Mouse (Mus musculus) adrenal gland, postnatal 25 days (tissue): ENCODE results near the gene Gm13279. TPM values are rescaled to one million over a fixed set of nuclear protein-coding genes. Genes with fewer than 3 reads are reported as not detected.
"Not testable (repeated sequence)": the region's sequence is repeated elsewhere in the genome, so short reads cannot be mapped to it uniquely, and the experiment has no call there.

Experiments used
- DNase-seq: peaks from one replicate; pipeline ENCODE4 v3.0.0; 2021; ENCODE audit warnings: mixed read lengths
- long read RNA-seq: library from polyadenylated mRNA; stranded (forward); transcript quantifications from one replicate; pipeline ENCODE4 v2.0.0, GENCODE M21; 2021
- total RNA-seq: library from RNA; stranded (reverse); gene quantifications from 2 replicates; pipeline ENCODE4 v1.2.3, GENCODE M21; 2021

Gene Gm13279
- not detected in 2 replicates for total RNA-seq
- long read RNA-seq = 0 reads

DNA sequence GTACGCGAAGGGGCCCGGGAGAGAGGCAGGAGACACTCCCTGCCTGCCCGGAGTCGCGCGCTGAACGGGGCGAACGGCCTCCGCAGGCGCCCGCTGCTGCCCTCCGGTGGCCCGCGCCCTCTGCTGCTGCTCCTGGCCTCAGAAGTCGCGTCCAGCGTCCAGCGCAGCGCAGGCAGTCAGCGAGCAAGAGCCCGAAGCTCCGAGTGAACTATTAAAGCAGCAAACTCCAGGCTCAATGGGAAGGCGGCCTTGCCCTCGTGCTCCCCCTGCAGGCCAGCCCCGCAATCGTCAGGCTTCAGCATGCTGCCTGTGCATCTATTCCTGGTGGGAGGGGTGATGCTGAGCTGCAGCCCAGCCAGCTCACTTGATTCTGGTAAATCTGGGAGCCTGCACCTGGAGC, at the start of gene Gm13279:
Gene Gm13279, plus strand, starts transcription at position 301 of the 400 bp plus-strand sequence.
- not testable (repeated sequence) for DNase-seq

DNA sequence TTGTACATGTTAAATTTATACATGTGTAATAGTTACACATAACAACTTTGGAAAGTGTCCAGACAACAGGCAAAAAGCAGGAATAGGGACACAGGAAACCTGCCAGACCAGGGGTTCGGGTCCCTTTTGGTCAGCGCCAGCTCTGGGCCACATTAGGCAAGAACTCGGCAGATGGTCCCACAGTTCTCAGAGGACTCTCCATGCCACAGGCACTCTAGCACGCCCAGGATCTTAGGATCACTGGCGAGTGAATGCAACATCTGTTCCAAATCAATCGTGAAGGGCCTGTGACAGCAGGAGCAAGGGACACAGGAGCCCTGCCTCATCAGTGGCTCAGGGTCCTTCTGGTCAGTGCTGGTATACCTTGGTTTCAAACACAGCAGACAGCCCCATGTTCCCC, 47.3 kb upstream of the Gm13279 start:
- no peak for DNase-seq

DNA sequence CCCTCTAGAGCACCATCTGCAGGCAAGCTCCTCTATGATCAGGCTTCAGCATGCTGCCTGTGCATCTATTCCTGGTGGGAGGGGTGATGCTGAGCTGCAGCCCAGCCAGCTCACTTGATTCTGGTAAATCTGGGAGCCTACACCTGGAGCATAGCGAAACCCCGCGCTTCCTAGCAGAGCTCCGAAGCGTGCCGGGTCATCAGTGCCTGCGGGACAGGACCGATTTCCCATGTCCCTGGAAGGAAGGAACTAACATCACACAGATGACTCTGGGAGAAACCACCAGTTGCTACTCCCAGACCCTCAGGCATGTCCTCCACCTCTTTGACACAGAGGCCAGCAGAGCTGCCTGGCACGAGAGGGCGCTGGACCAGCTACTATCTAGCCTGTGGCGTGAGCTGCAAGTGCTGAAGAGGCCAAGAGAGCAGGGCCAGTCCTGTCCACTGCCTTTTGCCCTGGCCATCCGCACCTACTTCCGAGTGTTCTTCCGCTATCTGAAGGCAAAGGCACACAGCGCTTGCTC, 42.3 kb upstream of the Gm13279 start, which contains the start of gene Gm13271:
Gene Gm13271, plus strand, starts transcription at position 51 of the 523 bp plus-strand sequence.
- DNase-seq = peak; percentile 27

DNA sequence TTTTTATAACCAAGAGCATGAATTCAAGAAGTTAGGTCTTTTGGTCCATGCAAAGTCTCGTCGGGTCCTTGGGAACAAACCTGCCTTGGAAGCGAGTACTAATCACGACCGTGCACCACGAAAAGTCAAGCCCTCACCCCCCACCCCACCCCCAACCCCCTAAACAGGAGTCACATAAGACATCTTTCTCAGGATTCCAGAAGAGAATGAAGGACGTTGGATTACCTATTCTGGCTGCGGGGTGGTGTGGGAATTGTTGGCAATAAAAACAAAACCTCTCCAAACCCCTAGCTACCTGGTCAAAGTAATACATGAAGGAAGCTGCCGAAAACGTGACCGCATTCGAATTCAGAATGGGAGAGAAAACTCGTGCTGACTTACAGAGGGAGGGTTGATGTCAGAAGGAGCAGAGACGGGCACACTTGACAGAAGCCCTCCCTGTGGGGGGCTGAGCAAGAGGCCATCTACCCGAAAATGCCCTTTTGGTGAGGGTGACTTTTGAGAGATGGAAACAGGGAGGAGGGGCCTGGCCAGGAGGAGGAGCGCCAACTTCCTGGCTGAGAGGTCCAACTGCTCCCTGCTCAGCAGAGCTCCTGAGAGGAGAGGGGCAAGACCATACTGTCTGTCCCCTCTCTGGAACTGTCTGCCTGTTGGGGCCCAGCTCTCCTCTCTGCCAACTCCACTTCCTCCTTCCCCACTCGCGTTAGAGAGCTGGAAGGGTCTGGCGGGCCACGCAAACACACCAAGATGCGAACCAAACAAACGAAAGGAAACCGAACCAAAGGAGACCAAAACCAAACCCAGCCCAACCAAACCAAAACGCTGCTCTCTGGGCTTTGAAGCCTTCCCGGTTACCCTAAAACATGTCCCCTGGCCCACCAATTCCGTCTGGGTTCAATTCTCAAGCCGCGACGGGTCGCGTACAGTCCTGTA, 40.4 kb upstream of the Gm13279 start:
- DNase-seq = not testable (repeated sequence)

DNA sequence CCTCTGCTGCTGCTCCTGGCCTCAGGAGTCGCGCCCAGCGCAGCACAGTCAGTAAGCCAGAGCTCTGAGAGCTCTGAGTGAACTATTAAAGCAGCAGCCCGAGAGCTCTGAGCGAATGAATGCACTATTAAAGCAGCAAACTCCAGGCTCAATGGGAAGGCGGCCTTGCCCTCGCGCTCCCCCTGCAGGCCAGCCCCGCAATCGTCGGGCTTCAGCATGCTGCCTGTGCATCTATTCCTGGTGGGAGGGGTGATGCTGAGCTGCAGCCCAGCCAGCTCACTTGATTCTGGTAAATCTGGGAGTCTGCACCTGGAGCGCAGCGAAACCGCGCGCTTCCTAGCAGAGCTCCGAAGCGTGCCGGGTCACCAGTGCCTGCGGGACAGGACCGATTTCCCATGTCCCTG, 39.6 kb upstream of the Gm13279 start:
- peak; percentile 77 for DNase-seq

DNA sequence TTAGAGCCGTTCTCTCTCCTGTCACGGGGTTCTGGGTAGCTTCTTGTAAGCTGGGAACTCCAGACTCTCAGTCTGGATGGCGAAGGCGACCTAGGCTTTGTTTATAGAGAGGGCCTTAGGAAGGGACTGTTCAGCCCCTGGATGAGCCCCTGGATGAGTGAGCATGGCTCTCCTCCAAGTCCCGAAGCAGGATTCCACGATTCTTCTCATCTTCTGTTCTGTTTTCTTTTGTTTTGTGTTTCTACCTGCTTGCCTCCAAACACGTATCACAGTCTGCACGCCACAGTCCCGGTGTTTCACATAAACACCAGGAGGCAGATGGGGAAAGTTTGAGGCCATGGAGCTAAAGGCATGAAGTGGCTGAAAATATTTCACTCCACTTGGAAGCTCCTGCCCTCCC, 38.4 kb upstream of the Gm13279 start:
- not testable (repeated sequence) for DNase-seq

DNA sequence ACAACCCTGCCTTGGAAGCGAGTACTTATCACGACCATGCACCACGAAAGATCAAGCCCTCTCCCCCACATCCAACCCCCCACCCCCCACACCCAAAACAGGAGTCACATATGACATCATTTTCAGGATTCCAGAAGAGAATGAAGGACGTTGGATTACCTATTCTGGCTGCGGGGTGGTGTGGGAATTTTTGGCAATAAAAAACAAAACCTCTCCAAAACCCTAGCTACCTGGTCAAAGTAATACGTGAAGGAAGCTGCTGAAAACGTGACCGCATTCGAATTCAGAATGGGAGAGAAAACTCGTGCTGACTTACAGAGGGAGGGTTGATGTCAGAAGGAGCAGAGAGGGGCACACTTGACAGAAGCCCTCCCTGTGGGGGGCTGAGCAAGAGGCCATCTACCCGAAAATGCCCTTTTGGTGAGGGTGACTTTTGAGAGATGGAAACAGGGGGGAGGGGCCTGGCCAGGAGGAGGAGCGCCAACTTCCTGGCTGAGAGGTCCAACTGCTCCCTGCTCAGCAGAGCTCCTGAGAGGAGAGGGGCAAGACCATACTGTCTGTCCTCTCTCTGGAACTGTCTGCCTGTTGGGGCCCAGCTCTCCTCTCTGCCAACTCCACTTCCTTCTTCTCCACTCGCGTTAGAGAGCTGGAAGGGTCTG, 37.5 kb upstream of the Gm13279 start, which contains the start of gene Gm13283:
Gene Gm13283, plus strand, starts transcription at position 510 of the 659 bp plus-strand sequence.
- not testable (repeated sequence) for DNase-seq

DNA sequence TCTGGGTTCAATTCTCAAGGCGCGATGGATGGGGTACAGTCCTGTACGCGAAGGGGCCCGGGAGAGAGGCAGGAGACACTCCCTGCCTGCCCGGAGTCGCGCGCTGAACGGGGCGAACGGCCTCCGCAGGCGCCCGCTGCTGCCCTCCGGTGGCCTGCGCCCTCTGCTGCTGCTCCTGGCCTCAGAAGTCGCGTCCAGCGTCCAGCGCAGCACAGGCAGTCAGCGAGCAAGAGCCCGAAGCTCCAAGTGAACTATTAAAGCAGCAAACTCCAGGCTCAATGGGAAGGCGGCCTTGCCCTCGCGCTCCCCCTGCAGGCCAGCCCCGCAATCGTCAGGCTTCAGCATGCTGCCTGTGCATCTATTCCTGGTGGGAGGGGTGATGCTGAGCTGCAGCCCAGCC, 36.8 kb upstream of the Gm13279 start:
- peak; percentile 75 for DNase-seq

DNA sequence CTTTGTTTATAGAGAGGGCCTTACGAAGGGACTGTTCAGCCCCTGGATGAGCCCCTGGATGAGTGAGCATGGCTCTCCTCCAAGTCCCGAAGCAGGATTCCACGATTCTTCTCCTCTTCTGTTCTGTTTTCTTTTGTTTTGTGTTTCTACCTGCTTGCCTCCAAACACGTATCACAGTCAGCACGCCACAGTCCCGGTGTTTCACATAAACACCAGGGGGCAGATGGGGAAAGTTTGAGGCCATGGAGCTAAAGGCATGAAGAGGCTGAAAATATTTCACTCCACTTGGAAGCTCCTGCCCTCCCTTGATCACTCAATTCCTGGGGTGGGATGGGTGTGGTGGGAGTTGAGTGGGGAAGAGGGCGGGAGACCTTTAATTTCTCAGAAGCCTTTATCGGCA, 35.4 kb upstream of the Gm13279 start:
- DNase-seq = peak; percentile 31

DNA sequence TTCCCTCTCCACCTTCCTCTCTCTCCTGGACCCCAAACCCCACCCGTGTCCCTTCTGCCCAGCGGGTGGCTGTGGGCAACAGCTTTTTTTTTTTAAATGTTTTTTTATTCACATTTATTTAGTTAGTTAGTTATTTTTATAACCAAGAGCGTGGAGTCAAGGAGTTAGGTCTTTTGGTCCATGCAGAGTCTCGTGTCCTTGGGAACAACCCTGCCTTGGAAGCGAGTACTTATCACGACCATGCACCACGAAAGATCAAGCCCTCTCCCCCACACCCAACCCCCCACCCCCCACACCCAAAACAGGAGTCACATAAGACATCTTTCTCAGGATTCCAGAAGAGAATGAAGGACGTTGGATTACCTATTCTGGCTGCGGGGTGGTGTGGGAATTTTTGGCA, 34.9 kb upstream of the Gm13279 start:
- DNase-seq = not testable (repeated sequence)

DNA sequence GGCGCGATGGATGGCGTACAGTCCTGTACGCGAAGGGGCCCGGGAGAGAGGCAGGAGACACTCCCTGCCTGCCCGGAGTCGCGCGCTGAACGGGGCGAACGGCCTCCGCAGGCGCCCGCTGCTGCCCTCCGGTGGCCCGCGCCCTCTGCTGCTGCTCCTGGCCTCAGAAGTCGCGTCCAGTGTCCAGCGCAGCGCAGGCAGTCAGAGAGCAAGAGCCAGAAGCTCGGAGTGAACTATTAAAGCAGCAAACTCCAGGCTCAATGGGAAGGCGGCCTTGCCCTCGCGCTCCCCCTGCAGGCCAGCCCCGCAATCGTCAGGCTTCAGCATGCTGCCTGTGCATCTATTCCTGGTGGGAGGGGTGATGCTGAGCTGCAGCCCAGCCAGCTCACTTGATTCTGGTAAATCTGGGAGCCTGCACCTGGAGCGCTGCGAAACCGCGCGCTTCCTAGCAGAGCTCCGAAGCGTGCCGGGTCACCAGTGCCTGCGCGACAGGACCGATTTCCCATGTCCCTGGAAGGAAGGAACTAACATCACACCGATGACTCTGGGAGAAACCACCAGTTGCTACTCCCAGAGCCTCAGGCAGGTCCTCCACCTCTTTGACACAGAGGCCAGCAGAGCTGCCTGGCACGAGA, 33.7 kb upstream of the Gm13279 start:
- peak; percentile 50 for DNase-seq

DNA sequence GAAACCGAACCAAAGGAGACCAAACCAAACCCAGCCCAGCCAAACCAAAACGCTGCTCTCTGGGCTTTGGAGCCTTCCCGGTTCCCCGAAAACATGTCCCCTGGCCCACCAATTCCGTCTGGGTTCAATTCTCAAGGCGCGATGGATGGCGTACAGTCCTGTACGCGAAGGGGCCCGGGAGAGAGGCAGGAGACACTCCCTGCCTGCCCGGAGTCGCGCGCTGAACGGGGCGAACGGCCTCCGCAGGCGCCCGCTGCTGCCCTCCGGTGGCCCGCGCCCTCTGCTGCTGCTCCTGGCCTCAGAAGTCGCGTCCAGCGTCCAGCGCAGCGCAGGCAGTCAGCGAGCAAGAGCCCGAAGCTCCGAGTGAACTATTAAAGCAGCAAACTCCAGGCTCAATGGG, 23.7 kb upstream of the Gm13279 start, which contains the start of gene Gm13290:
Gene Gm13290, plus strand, starts transcription at position 301 of the 400 bp plus-strand sequence.
- not testable (repeated sequence) for DNase-seq

DNA sequence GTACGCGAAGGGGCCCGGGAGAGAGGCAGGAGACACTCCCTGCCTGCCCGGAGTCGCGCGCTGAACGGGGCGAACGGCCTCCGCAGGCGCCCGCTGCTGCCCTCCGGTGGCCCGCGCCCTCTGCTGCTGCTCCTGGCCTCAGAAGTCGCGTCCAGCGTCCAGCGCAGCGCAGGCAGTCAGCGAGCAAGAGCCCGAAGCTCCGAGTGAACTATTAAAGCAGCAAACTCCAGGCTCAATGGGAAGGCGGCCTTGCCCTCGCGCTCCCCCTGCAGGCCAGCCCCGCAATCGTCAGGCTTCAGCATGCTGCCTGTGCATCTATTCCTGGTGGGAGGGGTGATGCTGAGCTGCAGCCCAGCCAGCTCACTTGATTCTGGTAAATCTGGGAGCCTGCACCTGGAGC, 20.6 kb upstream of the Gm13279 start, which contains the start of gene Gm13289:
Gene Gm13289, plus strand, starts transcription at position 301 of the 400 bp plus-strand sequence.
- not testable (repeated sequence) for DNase-seq

DNA sequence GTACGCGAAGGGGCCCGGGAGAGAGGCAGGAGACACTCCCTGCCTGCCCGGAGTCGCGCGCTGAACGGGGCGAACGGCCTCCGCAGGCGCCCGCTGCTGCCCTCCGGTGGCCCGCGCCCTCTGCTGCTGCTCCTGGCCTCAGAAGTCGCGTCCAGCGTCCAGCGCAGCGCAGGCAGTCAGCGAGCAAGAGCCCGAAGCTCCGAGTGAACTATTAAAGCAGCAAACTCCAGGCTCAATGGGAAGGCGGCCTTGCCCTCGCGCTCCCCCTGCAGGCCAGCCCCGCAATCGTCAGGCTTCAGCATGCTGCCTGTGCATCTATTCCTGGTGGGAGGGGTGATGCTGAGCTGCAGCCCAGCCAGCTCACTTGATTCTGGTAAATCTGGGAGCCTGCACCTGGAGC, 17.6 kb upstream of the Gm13279 start, which contains the start of gene Gm13272:
Gene Gm13272, plus strand, starts transcription at position 301 of the 400 bp plus-strand sequence.
- not testable (repeated sequence) for DNase-seq

DNA sequence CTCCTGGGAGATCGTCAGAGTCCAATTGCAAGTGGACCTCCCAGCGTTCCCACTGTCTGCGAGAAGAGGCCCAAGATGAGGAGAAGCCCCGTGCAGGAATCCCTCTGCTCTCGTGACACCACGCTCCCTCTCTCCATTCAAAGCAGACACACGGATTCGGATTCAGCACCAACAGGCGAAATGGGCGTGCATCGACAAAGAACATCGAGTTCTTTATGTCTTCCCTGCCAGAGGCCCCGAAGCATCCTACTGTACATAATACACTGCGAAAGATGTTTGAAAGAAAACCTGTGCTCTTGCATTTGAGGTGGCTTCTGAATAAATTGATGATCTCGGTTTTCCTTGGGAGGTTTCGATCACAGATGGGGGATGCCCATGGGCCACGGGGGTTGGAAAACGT, 16.9 kb upstream of the Gm13279 start:
- not testable (repeated sequence) for DNase-seq

DNA sequence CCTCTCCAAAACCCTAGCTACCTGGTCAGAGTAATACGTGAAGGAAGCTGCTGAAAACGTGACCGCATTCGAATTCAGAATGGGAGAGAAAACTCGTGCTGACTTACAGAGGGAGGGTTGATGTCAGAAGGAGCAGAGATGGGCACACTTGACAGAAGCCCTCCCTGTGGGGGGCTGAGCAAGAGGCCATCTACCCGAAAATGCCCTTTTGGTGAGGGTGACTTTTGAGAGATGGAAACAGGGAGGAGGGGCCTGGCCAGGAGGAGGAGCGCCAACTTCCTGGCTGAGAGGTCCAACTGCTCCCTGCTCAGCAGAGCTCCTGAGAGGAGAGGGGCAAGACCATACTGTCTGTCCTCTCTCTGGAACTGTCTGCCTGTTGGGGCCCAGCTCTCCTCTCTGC, 15.4 kb upstream of the Gm13279 start, which contains the start of gene Ifnz:
Gene Ifnz, plus strand, starts transcription at position 301 of the 400 bp plus-strand sequence.
- DNase-seq = not testable (repeated sequence)

DNA sequence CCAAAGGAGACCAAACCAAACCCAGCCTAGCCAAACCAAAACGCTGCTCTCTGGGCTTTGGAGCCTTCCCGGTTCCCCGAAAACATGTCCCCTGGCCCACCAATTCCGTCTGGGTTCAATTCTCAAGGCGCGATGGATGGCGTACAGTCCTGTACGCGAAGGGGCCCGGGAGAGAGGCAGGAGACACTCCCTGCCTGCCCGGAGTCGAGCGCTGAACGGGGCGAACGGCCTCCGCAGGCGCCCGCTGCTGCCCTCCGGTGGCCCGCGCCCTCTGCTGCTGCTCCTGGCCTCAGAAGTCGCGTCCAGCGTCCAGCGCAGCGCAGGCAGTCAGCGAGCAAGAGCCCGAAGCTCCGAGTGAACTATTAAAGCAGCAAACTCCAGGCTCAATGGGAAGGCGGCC, 14.9 kb upstream of the Gm13279 start:
- DNase-seq = peak; percentile 22

DNA sequence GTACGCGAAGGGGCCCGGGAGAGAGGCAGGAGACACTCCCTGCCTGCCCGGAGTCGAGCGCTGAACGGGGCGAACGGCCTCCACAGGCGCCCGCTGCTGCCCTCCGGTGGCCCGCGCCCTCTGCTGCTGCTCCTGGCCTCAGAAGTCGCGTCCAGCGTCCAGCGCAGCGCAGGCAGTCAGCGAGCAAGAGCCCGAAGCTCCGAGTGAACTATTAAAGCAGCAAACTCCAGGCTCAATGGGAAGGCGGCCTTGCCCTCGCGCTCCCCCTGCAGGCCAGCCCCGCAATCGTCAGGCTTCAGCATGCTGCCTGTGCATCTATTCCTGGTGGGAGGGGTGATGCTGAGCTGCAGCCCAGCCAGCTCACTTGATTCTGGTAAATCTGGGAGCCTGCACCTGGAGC, 11.8 kb upstream of the Gm13279 start, which contains the start of gene Gm13276:
Gene Gm13276, plus strand, starts transcription at position 301 of the 400 bp plus-strand sequence.
- not testable (repeated sequence) for DNase-seq

DNA sequence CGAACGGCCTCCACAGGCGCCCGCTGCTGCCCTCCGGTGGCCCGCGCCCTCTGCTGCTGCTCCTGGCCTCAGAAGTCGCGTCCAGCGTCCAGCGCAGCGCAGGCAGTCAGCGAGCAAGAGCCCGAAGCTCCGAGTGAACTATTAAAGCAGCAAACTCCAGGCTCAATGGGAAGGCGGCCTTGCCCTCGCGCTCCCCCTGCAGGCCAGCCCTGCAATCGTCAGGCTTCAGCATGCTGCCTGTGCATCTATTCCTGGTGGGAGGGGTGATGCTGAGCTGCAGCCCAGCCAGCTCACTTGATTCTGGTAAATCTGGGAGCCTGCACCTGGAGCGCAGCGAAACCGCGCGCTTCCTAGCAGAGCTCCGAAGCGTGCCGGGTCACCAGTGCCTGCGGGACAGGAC, 8.8 kb upstream of the Gm13279 start, which contains the start of gene Gm13277:
Gene Gm13277, plus strand, starts transcription at position 231 of the 400 bp plus-strand sequence.
- DNase-seq = peak; percentile 60

DNA sequence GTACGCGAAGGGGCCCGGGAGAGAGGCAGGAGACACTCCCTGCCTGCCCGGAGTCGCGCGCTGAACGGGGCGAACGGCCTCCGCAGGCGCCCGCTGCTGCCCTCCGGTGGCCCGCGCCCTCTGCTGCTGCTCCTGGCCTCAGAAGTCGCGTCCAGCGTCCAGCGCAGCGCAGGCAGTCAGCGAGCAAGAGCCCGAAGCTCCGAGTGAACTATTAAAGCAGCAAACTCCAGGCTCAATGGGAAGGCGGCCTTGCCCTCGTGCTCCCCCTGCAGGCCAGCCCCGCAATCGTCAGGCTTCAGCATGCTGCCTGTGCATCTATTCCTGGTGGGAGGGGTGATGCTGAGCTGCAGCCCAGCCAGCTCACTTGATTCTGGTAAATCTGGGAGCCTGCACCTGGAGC, 5.9 kb upstream of the Gm13279 start, which contains the start of gene Gm13278:
Gene Gm13278, plus strand, starts transcription at position 301 of the 400 bp plus-strand sequence.
- DNase-seq = not testable (repeated sequence)

DNA sequence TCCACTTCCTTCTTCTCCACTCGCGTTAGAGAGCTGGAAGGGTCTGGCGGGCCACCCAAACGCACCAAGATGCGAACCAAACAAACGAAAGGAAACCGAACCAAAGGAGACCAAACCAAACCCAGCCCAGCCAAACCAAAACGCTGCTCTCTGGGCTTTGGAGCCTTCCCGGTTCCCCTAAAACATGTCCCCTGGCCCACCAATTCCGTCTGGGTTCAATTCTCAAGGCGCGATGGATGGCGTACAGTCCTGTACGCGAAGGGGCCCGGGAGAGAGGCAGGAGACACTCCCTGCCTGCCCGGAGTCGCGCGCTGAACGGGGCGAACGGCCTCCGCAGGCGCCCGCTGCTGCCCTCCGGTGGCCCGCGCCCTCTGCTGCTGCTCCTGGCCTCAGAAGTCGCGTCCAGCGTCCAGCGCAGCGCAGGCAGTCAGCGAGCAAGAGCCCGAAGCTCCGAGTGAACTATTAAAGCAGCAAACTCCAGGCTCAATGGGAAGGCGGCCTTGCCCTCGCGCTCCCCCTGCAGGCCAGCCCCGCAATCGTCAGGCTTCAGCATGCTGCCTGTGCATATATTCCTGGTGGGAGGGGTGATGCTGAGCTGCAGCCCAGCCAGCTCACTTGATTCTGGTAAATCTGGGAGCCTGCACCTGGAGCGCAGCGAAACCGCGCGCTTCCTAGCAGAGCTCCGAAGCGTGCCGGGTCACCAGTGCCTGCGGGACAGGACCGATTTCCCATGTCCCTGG, 3.1 kb upstream of the Gm13279 start, which contains the start of gene Gm13275:
Gene Gm13275, plus strand, starts transcription at position 552 of the 740 bp plus-strand sequence.
- DNase-seq = peak; percentile 17
